Mouse (Mus musculus) bone marrow, adult 2 months (tissue): ENCODE measurements around the gene Opn4.

Experiments used
- CTCF ChIP-seq: fragments of 200-500 bp; IDR thresholded peaks from 2 replicates; pipeline ENCODE4 v1.5.1; 2011; ENCODE audit warnings: low read length, control low read depth; ENCODE audit not compliant: control insufficient read depth, insufficient read depth
- POLR2A ChIP-seq: fragments of 200-500 bp; IDR thresholded peaks from 2 replicates; pipeline ENCODE4 v1.6.1; 2011; ENCODE audit warnings: low read depth, mild to moderate bottlenecking, control low read depth, low read length, borderline replicate concordance; ENCODE audit not compliant: control insufficient read depth

DNA sequence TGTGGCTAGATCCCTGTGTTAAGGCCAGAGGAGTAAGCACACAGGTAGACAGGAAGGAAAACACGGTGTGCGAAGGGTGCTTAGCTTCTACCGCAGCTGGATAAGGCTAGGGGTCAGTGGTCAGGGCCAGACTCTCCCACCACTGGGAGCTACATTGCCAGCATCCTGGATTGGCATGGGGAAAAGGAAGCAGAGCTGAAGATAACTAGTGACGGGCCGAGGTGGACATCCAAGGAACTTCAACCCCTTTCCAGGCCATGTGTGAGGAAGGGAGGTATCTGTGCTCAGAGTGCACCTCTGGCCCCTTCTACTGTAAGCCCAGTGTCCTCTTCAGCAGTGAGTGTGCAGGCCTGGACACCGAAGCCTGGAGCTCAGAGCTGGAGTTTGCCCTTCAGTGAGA, 46.5 kb downstream of the Opn4 start:
- TF ChIP-seq CTCF (no peak), POLR2A (no peak)
